In genomic region chr1:74941651-74942360, GRCm38 (mm10) we compare ENCODE assay signal across 27 mouse cellular contexts. TPM values are rescaled to one million over a fixed set of nuclear protein-coding genes. Genes with fewer than 3 reads are reported as not detected.
"Had no signal": no experiment of that assay in that cellular context is flagged by ENCODE, and none has a peak within 500 bp of the region (broad histone marks: within the 10 kb centered on the region; RNA-seq: fewer than 3 reads in every experiment).

No protein-coding gene starts in this region.

- H3K9me3 ChIP-seq: limb, embryonic 10.5 days; limb, embryonic 13.5 days; liver, embryonic 12.5 days; liver, embryonic 15.5 days; megakaryocyte, embryonic 14.5 days; midbrain, embryonic 10.5 days; neural tube, embryonic 12.5 days; neural tube, embryonic 15.5 days had no signal

- DNase-seq: kidney, adult 11 months; kidney, adult 9 months; kidney, postnatal 14 days; kidney, postnatal 4 days; liver; lung, adult 2 months; lung, postnatal 36 days; midbrain, embryonic 14.5 days; retina, postnatal 1 day; right cerebral cortex, postnatal 25 days; thymus, adult 2 months; thymus, postnatal 14 days; thymus, postnatal 4 days had no signal

- ATAC-seq: liver, embryonic 12.5 days; lung, postnatal 0 days had no signal

- H3K4me2 ChIP-seq: limb, embryonic 13.5 days; liver, embryonic 12.5 days; liver, embryonic 15.5 days; neural tube, embryonic 12.5 days; neural tube, embryonic 15.5 days had no signal

- H3K9ac ChIP-seq: limb, embryonic 13.5 days; liver, embryonic 12.5 days; liver, embryonic 15.5 days; neural tube, embryonic 12.5 days; neural tube, embryonic 15.5 days had no signal

- H3K4me1 ChIP-seq: limb, embryonic 10.5 days; limb, embryonic 13.5 days; liver, embryonic 12.5 days; liver, embryonic 15.5 days; megakaryocyte, embryonic 14.5 days; midbrain, embryonic 10.5 days; neural tube, embryonic 12.5 days; neural tube, embryonic 15.5 days had no signal

- H3K27ac ChIP-seq: limb, embryonic 10.5 days; limb, embryonic 13.5 days; liver, embryonic 12.5 days; liver, embryonic 15.5 days; midbrain, embryonic 10.5 days; neural tube, embryonic 12.5 days; neural tube, embryonic 15.5 days had no signal

- H3K4me3 ChIP-seq: limb, embryonic 10.5 days; limb, embryonic 13.5 days; liver, embryonic 12.5 days; liver, embryonic 15.5 days; megakaryocyte, embryonic 14.5 days; midbrain, embryonic 10.5 days; neural tube, embryonic 12.5 days; neural tube, embryonic 15.5 days had no signal

- H3K36me3 ChIP-seq: limb, embryonic 10.5 days; limb, embryonic 13.5 days; liver, embryonic 15.5 days; midbrain, embryonic 10.5 days; neural tube, embryonic 12.5 days; neural tube, embryonic 15.5 days had no signal

RNA-seq across cellular contexts. Expression of gene Cfap65, which starts 6.4 kb away (rescaled TPM):
- polyA plus RNA-seq: limb, embryonic 10.5 days; limb, embryonic 13.5 days; liver, embryonic 12.5 days; liver, embryonic 15.5 days; spleen, adult 2 months had no signal

RNA-seq across cellular contexts. Expression of gene Cryba2, which starts 48.9 kb away (rescaled TPM):
- polyA plus RNA-seq: kidney, embryonic 16.5 days; limb, embryonic 10.5 days; limb, embryonic 13.5 days; liver, embryonic 12.5 days; liver, embryonic 15.5 days; lung, adult 2 months; lung, postnatal 0 days; midbrain, embryonic 10.5 days; midbrain, embryonic 14.5 days; neural tube, embryonic 12.5 days; spleen, adult 2 months had no signal

RNA-seq across cellular contexts. Expression of gene Fev, which starts 56.6 kb away (rescaled TPM):
- total RNA-seq: layer of hippocampus, adult 18-20 months; layer of hippocampus, postnatal 14 days; left cerebral cortex, postnatal 14 days had no signal
- polyA plus RNA-seq: limb, embryonic 10.5 days; lung, adult 2 months; lung, postnatal 0 days; midbrain, embryonic 10.5 days; neural tube, embryonic 12.5 days had no signal
